Mouse (Mus musculus) liver, embryonic 16.5 days (tissue): ENCODE measurements at regions not wholly inside any gene's neighbourhood (a gene's known extent, or its start where the extent isn't known, plus 50 kb on each side); places are given as distances from the start of the nearest gene placed in this dataset.
A peak's percentile ranks its signal among the peaks of the same experiment; 100 is the strongest.

Experiments
- ATAC-seq: fragments of 200-750 bp; cut with Nextera tagmentation; 2 replicates; pipeline ENCODE4 v1.8.0; 2017; ENCODE audit warnings: low read depth, mild to moderate bottlenecking, moderate number of reproducible peaks, moderate library complexity
- H3K27ac ChIP-seq: fragments of 300-500 bp; sonication (generic); 2 replicates; pipeline ENCODE4 v1.5.1; 2014; ENCODE audit warnings: mild to moderate bottlenecking, low read length
- H3K27me3 ChIP-seq: fragments of 300-500 bp; sonication (generic); 2 replicates; pipeline ENCODE4 v1.6.1; 2014; ENCODE audit warnings: low read depth, low read length, mixed read lengths; ENCODE audit not compliant: control insufficient read depth, insufficient read depth
- H3K36me3 ChIP-seq: fragments of 300-500 bp; sonication (generic); 2 replicates; pipeline ENCODE4 v1.6.1; 2014; ENCODE audit warnings: mild to moderate bottlenecking; ENCODE audit not compliant: control insufficient read depth, insufficient read depth
- H3K4me1 ChIP-seq: fragments of 300-500 bp; sonication (generic); 2 replicates; pipeline ENCODE4 v1.6.1; 2014; ENCODE audit warnings: low read depth, low read length, mixed read lengths; ENCODE audit not compliant: control insufficient read depth
- H3K4me2 ChIP-seq: fragments of 300-500 bp; sonication (generic); 2 replicates; pipeline ENCODE4 v1.6.1; 2014; ENCODE audit warnings: low read depth, low read length, mixed read lengths
- H3K4me3 ChIP-seq: fragments of 300-500 bp; sonication (generic); 2 replicates; pipeline ENCODE4 v1.5.1; 2014; ENCODE audit warnings: low read depth, mild to moderate bottlenecking, low read length
- H3K9ac ChIP-seq: fragments of 300-500 bp; sonication (generic); 2 replicates; pipeline ENCODE4 v1.6.1; 2014; ENCODE audit warnings: low read depth, low read length
- H3K9me3 ChIP-seq: fragments of 300-500 bp; sonication (generic); replicated peaks from 2 replicates; pipeline ENCODE4 v1.6.1; 2016; ENCODE audit warnings: low read length; ENCODE audit not compliant: control insufficient read depth
- WGBS: fragments of 180-500 bp; shearing (Covaris S2); extraction: QIAGEN DNeasy Blood & Tissue Kit; methylation state at CpG from one replicate; pipeline ENCODE4 v1.1.7; 2014; ENCODE audit not compliant: insufficient replicate concordance; 5-methylcytosine and 5-hydroxymethylcytosine counted together

GRCm38 (mm10) chr3:148385712-148386111, 604.6 kb downstream of the Adgrl2 start:
- H3K36me3 ChIP-seq = no peaks in the 10 kb centered on the region
- no peak overlapping the region for H3K4me3 ChIP-seq
- H3K9me3 ChIP-seq = no peaks in the 10 kb centered on the region
- no peaks in the 10 kb centered on the region for H3K4me1 ChIP-seq
- no peak overlapping the region for H3K4me2 ChIP-seq
- WGBS = 82% methylated on average over 7 of the region's 7 CpGs
- no peak overlapping the region for H3K9ac ChIP-seq
- H3K27ac ChIP-seq = no peak overlapping the region
- ATAC-seq = no peak
- H3K27me3 ChIP-seq = no peaks in the 10 kb centered on the region

DNA sequence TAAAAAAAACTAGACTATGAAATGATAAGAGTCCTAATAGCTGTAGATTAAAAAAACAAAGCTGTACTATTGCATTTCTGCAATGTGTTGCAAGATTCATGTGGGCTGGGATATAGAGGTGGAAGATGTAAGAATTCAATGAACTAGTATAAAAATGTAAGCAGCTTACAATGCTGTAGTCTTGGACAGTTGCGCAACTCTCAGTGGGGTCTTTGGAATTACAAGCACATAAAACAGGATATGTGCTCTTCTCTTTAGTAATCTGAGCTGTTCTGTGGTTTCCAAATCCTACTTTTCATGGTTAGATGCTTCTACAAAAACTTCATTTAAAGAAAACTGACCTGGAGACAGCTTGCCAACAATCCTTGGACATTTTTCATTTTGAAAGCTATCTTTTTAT, 609.3 kb downstream of the Adgrl2 start:
- no peaks in the 10 kb centered on the region for H3K27me3 ChIP-seq
- no peak overlapping the region for H3K27ac ChIP-seq
- no peak overlapping the region for H3K4me2 ChIP-seq
- no peak overlapping the region for H3K4me3 ChIP-seq
- WGBS = 80% methylated on average over 1 of the region's 1 CpGs
- no peaks in the 10 kb centered on the region for H3K4me1 ChIP-seq
- H3K9me3 ChIP-seq = no peaks in the 10 kb centered on the region
- no peaks in the 10 kb centered on the region for H3K36me3 ChIP-seq
- no peak overlapping the region for H3K9ac ChIP-seq
- ATAC-seq = no peak

GRCm38 (mm10) chr3:148363331-148363730, 627.0 kb downstream of the Adgrl2 start:
- no peak overlapping the region for H3K4me2 ChIP-seq
- 77% methylated on average over 5 of the region's 5 CpGs for WGBS
- H3K4me1 ChIP-seq = no peaks in the 10 kb centered on the region
- H3K9me3 ChIP-seq = no peaks in the 10 kb centered on the region
- H3K9ac ChIP-seq = no peak overlapping the region
- ATAC-seq = no peak
- H3K27ac ChIP-seq = no peak overlapping the region
- H3K4me3 ChIP-seq = no peak overlapping the region
- no peaks in the 10 kb centered on the region for H3K27me3 ChIP-seq
- no peaks in the 10 kb centered on the region for H3K36me3 ChIP-seq

- Histone ChIP-seq H3K4me1 (no peaks in the 10 kb centered on the region), H3K27me3 (no peaks in the 10 kb centered on the region), H3K4me3 (no peak overlapping the region), H3K4me2 (no peak overlapping the region), H3K9ac (no peak overlapping the region), H3K36me3 (no peaks in the 10 kb centered on the region), H3K9me3 (no peaks in the 10 kb centered on the region), H3K27ac (no peak overlapping the region)
- 42% methylated on average over 2 of the region's 2 CpGs for WGBS
- no peak for ATAC-seq
These were observed 627.9 kb downstream of the Adgrl2 start for GRCm38 (mm10) chr3:148362453-148362864.

DNA sequence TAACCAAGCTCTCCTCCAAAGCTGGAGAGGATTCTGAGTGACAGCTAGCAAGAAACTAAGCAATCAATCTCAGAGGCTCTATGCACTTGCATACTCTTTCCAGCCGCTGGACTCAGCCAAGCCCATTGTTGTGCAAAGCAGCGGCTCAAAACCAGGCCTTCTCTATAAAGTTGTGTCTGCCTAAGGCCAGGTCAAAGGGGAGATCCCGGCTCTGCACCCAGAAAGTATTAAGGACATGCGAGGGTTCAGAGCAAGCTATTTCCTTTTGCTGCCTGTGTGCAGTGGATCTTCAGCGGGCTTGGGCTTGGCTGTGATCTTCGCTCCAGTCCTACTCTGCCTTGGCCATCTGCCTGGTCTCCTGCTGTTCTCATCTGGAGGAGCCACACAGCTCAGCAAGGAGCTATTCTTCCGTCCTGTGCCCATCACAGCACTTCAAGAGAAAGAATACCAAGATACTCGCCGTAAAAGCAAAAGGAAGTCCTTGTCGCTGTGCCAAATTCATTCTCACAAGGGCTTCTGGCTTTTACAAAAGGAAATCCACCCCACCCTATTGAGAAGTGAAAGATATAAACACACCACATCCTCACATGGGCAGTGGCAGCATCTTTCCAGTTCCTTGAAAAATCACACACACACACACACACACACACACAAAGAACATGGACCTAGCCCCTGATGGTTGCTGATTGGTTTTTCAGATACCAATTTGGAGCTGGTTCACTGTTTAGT, 646.6 kb downstream of the Adgrl2 start:
- Histone ChIP-seq H3K36me3 (no peaks in the 10 kb centered on the region), H3K4me3 (no peak overlapping the region), H3K27me3 (no peaks in the 10 kb centered on the region), H3K27ac (no peak overlapping the region), H3K4me2 (no peak overlapping the region), H3K9me3 (no peaks in the 10 kb centered on the region), H3K9ac (no peak overlapping the region), H3K4me1 (no peaks in the 10 kb centered on the region)
- 30% methylated on average over 10 of the region's 10 CpGs for WGBS
- ATAC-seq = no peak

DNA sequence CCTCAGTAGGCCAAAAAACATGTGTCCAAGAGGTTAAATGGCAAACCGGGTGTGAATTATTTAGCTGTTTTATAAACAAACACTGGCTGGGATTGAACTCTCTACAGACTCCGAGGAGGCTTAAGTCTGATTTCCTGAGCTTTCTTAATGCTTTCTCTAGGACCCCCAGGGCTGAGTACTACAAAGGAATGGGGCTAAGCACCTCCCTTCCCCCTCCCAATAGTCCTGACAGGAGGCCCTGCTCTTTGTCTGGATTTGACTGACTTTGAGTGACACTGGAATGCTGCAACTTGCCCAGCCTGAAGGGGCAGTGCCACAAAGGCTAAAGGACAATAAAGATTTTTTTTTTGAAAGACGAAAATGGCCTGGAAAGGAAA, 647.1 kb downstream of the Adgrl2 start:
- H3K27me3 ChIP-seq = no peaks in the 10 kb centered on the region
- H3K27ac ChIP-seq = no peak overlapping the region
- no peak overlapping the region for H3K4me3 ChIP-seq
- H3K4me1 ChIP-seq = no peaks in the 10 kb centered on the region
- no peak overlapping the region for H3K4me2 ChIP-seq
- WGBS = 27% methylated on average over 3 of the region's 3 CpGs
- H3K36me3 ChIP-seq = no peaks in the 10 kb centered on the region
- no peaks in the 10 kb centered on the region for H3K9me3 ChIP-seq
- ATAC-seq = no peak
- H3K9ac ChIP-seq = no peak overlapping the region

GRCm38 (mm10) chr3:148339258-148339657, 651.1 kb downstream of the Adgrl2 start:
- no peak for ATAC-seq
- Histone ChIP-seq H3K4me3 (no peak overlapping the region), H3K4me2 (no peak overlapping the region), H3K27ac (no peak overlapping the region), H3K4me1 (no peaks in the 10 kb centered on the region), H3K9ac (no peak overlapping the region), H3K9me3 (no peaks in the 10 kb centered on the region), H3K36me3 (no peaks in the 10 kb centered on the region), H3K27me3 (no peaks in the 10 kb centered on the region)
- 55% methylated on average over 2 of the region's 2 CpGs for WGBS

DNA sequence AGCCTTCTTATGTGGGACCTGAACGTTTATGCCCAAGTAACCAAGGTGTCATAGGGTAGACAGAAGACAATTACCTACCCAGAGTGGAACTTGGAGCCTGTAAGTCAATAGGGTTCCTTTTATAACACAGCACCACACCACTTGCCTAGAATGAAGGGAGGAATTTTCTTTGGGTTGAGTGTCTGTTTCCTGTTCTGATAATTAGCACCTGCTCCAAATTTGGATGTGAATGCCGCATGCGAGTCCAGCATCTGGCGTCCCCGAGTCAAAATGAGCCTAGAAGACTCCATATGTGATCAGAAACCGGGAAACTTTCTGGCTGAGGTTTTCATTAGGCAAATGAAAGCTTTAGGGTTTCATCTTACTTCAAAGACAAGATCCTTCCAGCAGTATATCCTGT, 653.7 kb downstream of the Adgrl2 start:
- Histone ChIP-seq H3K9ac (no peak overlapping the region), H3K4me1 (no peaks in the 10 kb centered on the region), H3K4me2 (no peak overlapping the region), H3K27me3 (no peaks in the 10 kb centered on the region), H3K9me3 (no peaks in the 10 kb centered on the region), H3K4me3 (no peak overlapping the region), H3K27ac (no peak overlapping the region), H3K36me3 (no peaks in the 10 kb centered on the region)
- 39% methylated on average over 6 of the region's 6 CpGs for WGBS
- ATAC-seq = no peak

GRCm38 (mm10) chr3:148336091-148336511, 654.3 kb downstream of the Adgrl2 start:
- Histone ChIP-seq H3K4me3 (no peak overlapping the region), H3K27ac (no peak overlapping the region), H3K4me1 (no peaks in the 10 kb centered on the region), H3K27me3 (no peaks in the 10 kb centered on the region), H3K4me2 (peak overlapping the region; percentile 38; the same call in 1 of the 2 replicates), H3K9ac (no peak overlapping the region), H3K36me3 (no peaks in the 10 kb centered on the region), H3K9me3 (no peaks in the 10 kb centered on the region)
- 14% methylated on average over 15 of the region's 15 CpGs for WGBS
- ATAC-seq = no peak
